15 mouse cellular contexts compared by ENCODE assay signal in the genomic region with DNA sequence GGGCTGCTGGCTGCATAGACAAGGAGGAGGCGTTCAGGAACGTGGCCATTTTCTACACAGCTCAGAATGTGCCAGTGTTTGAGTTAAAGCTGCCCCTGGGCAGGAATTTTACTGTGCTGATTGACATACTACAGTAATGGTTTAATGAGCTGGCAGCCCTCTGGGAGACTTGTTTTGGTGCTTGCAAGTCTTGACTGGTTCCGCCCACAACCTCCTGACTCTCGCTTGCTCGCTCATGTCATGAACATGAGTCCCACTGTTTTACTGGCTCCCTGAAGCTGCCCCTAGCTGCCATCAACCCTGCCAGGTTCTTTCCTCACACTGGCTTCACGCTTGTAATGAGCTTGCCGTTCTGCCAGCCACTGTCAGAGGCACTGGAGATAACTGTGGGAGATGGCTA. TPM values are rescaled to one million over a fixed set of nuclear protein-coding genes. Genes with fewer than 3 reads are reported as not detected.
DNase-seq lines count a peak whose midpoint lies in the region; ATAC-seq and TF ChIP-seq lines count a peak whose summit lies in the region.
"Had no signal": no experiment of that assay in that cellular context is flagged by ENCODE, and none has a peak within 500 bp of the region (broad histone marks: within the 10 kb centered on the region; RNA-seq: fewer than 3 reads in every experiment).

No protein-coding gene starts in this region.

- H3K36me3 ChIP-seq in embryonic facial prominence, embryonic 14.5 days (ENCODE audit: control insufficient read depth, insufficient read depth, low read length) = no peaks in the 10 kb centered on the region
- no peaks in the 10 kb centered on the region for H3K36me3 ChIP-seq in hindbrain, embryonic 14.5 days (replicated peaks; ENCODE audit: control insufficient read depth, insufficient read depth)
- H3K36me3 ChIP-seq: G1E had no signal

- no peak for TF ChIP-seq POLR2A in cerebellum, adult 2 months (IDR thresholded peaks at IDR 0.05; ENCODE audit: borderline replicate concordance, insufficient read depth, low read length)

- no peak overlapping the region for H3K4me3 ChIP-seq in cerebellum, adult 2 months (replicated peaks; ENCODE audit: insufficient read depth, low read depth, low read length)
- H3K4me3 ChIP-seq in embryonic facial prominence, embryonic 14.5 days (ENCODE audit: low read depth, low read length) = no peak overlapping the region
- no peak overlapping the region for H3K4me3 ChIP-seq in hindbrain, embryonic 14.5 days (replicated peaks; ENCODE audit: low read length)
- H3K4me3 ChIP-seq: erythroblast, embryonic 14.5 days had no signal

- H3K27ac ChIP-seq in cerebellum, adult 2 months (ENCODE audit: insufficient read depth, low read length) = no peak overlapping the region
- no peak overlapping the region for H3K27ac ChIP-seq in embryonic facial prominence, embryonic 14.5 days (replicated peaks; ENCODE audit: low read depth, low read length)
- no peak overlapping the region for H3K27ac ChIP-seq in hindbrain, embryonic 14.5 days

- WGBS in cerebellum, adult 2 months = 13% methylated on average over 7 of the region's 7 CpGs
- WGBS in embryonic facial prominence, embryonic 14.5 days = 75% methylated on average over 7 of the region's 7 CpGs
- 70% methylated on average over 7 of the region's 7 CpGs for WGBS in hindbrain, embryonic 14.5 days

- no peak overlapping the region; the same call in 1 of the 2 replicates for H3K4me2 ChIP-seq in embryonic facial prominence, embryonic 14.5 days (ENCODE audit: low read depth, low read length)
- H3K4me2 ChIP-seq in hindbrain, embryonic 14.5 days (replicated peaks) = no peak overlapping the region
- H3K4me2 ChIP-seq: heart, embryonic 11.5 days; liver, embryonic 11.5 days had no signal

- peak; percentile 41; the same call in 1 of the 2 replicates for ATAC-seq in embryonic facial prominence, embryonic 14.5 days (ENCODE audit: low read depth)
- ATAC-seq in hindbrain, embryonic 14.5 days (ENCODE audit: low FRiP score) = no peak
- ATAC-seq: inflammation-experienced regulatory T-cells, adult 6 months had no signal

- H3K9me3 ChIP-seq in embryonic facial prominence, embryonic 14.5 days (ENCODE audit: control insufficient read depth, low read length) = no peaks in the 10 kb centered on the region
- H3K9me3 ChIP-seq in hindbrain, embryonic 14.5 days (ENCODE audit: control insufficient read depth, low read length) = no peaks in the 10 kb centered on the region
- H3K9me3 ChIP-seq: G1E had no signal

- no peaks in the 10 kb centered on the region for H3K4me1 ChIP-seq in cerebellum, adult 2 months (ENCODE audit: control insufficient read depth, insufficient read depth, low read length)
- H3K4me1 ChIP-seq in embryonic facial prominence, embryonic 14.5 days (ENCODE audit: control insufficient read depth, insufficient read depth, low read length) = no peaks in the 10 kb centered on the region
- H3K4me1 ChIP-seq in hindbrain, embryonic 14.5 days (replicated peaks; ENCODE audit: control insufficient read depth, insufficient read depth, low read length) = no peaks in the 10 kb centered on the region

- H3K9ac ChIP-seq in embryonic facial prominence, embryonic 14.5 days (ENCODE audit: low read depth, low read length) = no peak overlapping the region
- H3K9ac ChIP-seq in hindbrain, embryonic 14.5 days = no peak overlapping the region

- H3K27me3 ChIP-seq in cerebellum, adult 2 months (ENCODE audit: control insufficient read depth, insufficient read depth, low read length) = no peaks in the 10 kb centered on the region
- no peaks in the 10 kb centered on the region for H3K27me3 ChIP-seq in embryonic facial prominence, embryonic 14.5 days (replicated peaks; ENCODE audit: control insufficient read depth, insufficient read depth, low read length)
- no peaks in the 10 kb centered on the region for H3K27me3 ChIP-seq in hindbrain, embryonic 14.5 days (ENCODE audit: control insufficient read depth, insufficient read depth, low read length)

- TF ChIP-seq CTCF in cerebellum, adult 2 months (IDR thresholded peaks at IDR 0.05; ENCODE audit: borderline replicate concordance, insufficient read depth, low read depth, low read length) = no peak

- DNase-seq in cerebellum, postnatal 10 days = peak; percentile 48 to 52
- no peak for DNase-seq in cerebellum, adult 2 months
- DNase-seq in layer of hippocampus, adult 11-12 months (ENCODE audit: low spot score) = peak; percentile 30
- DNase-seq in layer of hippocampus, postnatal 25 days (ENCODE audit: extremely low spot score in 1 of 2, low spot score in 1 of 2) = no peak
- peak; percentile 80 for DNase-seq in embryonic facial prominence, embryonic 14.5 days (ENCODE audit: low spot score)
- peak; percentile 8 to 55 for DNase-seq in left cerebral cortex, adult 8-10 months (ENCODE audit: low spot score in 2 of 2)
- no peak for DNase-seq in spleen, postnatal 10 days (ENCODE audit: low spot score in 2 of 2)
- no peak for DNase-seq in hindbrain, embryonic 14.5 days (ENCODE audit: low spot score)
- DNase-seq: cerebellum, adult 8-10 months; thymus, adult 2 months had no signal

RNA-seq across cellular contexts. Expression of gene Fcgbp, which starts 13.2 kb away (rescaled TPM):
- polyA plus RNA-seq in cerebellum, adult 2 months (2012; rRNA removed) = 0.24 and 0.29 TPM in 2 replicates
- 1 to 10 TPM in 1 of 2 experiments, under 1 TPM in 1; 0.94 to 1.2 TPM for total RNA-seq in layer of hippocampus, postnatal 25 days (2021)
- polyA plus RNA-seq in embryonic facial prominence, embryonic 14.5 days (2014; fragmentation: Nextera tagmentation; extraction: Ambion mirVana) = 0.34 and 0.58 TPM in 2 replicates
- 1 to 10 TPM in 1 of 4 experiments, under 1 TPM in 3; 0.33 to 1.5 (median 0.40) TPM for total RNA-seq in left cerebral cortex, adult 8-10 months (2022)
- 0.69 and 0.80 TPM in 2 replicates for polyA plus RNA-seq in hindbrain, embryonic 14.5 days (2014; fragmentation: Nextera tagmentation; extraction: Ambion mirVana)
- polyA plus RNA-seq: erythroblast, embryonic 14.5 days; G1E; inflammation-experienced regulatory T-cells, adult 6 months; liver, embryonic 11.5 days had no signal

RNA-seq across cellular contexts. Expression of gene Psmc4, which starts 34.3 kb away (rescaled TPM):
- 217 and 222 TPM in 2 replicates for polyA plus RNA-seq in cerebellum, adult 2 months (2012; rRNA removed)
- total RNA-seq in layer of hippocampus, postnatal 25 days (2021) = 100 to 1,000 TPM; 122 to 132 TPM
- 247 and 269 TPM in 2 replicates for polyA plus RNA-seq in embryonic facial prominence, embryonic 14.5 days (2014; fragmentation: Nextera tagmentation; extraction: Ambion mirVana)
- total RNA-seq in left cerebral cortex, adult 8-10 months (2022) = 100 to 1,000 TPM; 119 to 144 (median 131) TPM
- polyA plus RNA-seq in hindbrain, embryonic 14.5 days (2014; fragmentation: Nextera tagmentation; extraction: Ambion mirVana) = 279 and 282 TPM in 2 replicates

RNA-seq across cellular contexts. Expression of gene 9530053A07Rik, which starts 45.1 kb away (rescaled TPM):
- 0.02 and 0.03 TPM in 2 replicates for polyA plus RNA-seq in cerebellum, adult 2 months (2012; rRNA removed)
- total RNA-seq in layer of hippocampus, postnatal 25 days (2021) = under 1 TPM in 1 of 2 experiments, not detected in 1; 0.05 TPM
- 0.01 TPM in 1 of 2 replicates, not detected in the other for polyA plus RNA-seq in embryonic facial prominence, embryonic 14.5 days (2014; fragmentation: Nextera tagmentation; extraction: Ambion mirVana)
- total RNA-seq in left cerebral cortex, adult 8-10 months (2022) = under 1 TPM; 0.06 to 0.12 (median 0.07) TPM
- polyA plus RNA-seq in hindbrain, embryonic 14.5 days (2014; fragmentation: Nextera tagmentation; extraction: Ambion mirVana) = 0.09 and 0.24 TPM in 2 replicates
- polyA plus RNA-seq: G1E; heart, embryonic 11.5 days; inflammation-experienced regulatory T-cells, adult 6 months; liver, embryonic 11.5 days had no signal

Comparison
In these comparisons a context has a peak if more than half of its experiments do, and no peak if none do; other contexts are left out.
1. DNase-seq: peak in cerebellum, postnatal 10 days (2 of 2), layer of hippocampus, adult 11-12 months (single experiment), embryonic facial prominence, embryonic 14.5 days (single experiment) and left cerebral cortex, adult 8-10 months (2 of 2); none in cerebellum, adult 2 months (0 of 2), layer of hippocampus, postnatal 25 days (0 of 2), spleen, postnatal 10 days (0 of 2) and hindbrain, embryonic 14.5 days (single experiment).